Mouse (Mus musculus) MEL (cell line): ENCODE measurements at regions not wholly inside any gene's neighbourhood (a gene's known extent, or its start where the extent isn't known, plus 50 kb on each side); places are given as distances from the start of the nearest gene placed in this dataset.

Source experiments
- DNase-seq: peaks from one replicate; pipeline ENCODE4 v3.0.0; 2011; ENCODE audit warnings: low read depth, low spot score
- H3K27ac ChIP-seq: 2 replicates; pipeline ENCODE4 v1.5.1; 2012; ENCODE audit warnings: low read depth, mild to moderate bottlenecking, control low read depth, low read length, moderate library complexity; ENCODE audit not compliant: control insufficient read depth
- H3K27me3 ChIP-seq, 2 experiments: fragments of 150-350 bp in 1 of 2; sonication (generic) in 1 of 2; 2 replicates each; pipeline ENCODE4 v1.6.1; 2012; ENCODE audit warnings: low read length in 2 of 2, mild to moderate bottlenecking in 2 of 2, improper control_type of control experiment in 1 of 2, moderate library complexity in 1 of 2; ENCODE audit not compliant: insufficient read depth in 2 of 2, control insufficient read depth in 1 of 2
- H3K36me3 ChIP-seq, 2 experiments: 2 replicates each; pipeline ENCODE4 v1.6.1; 2012 to 2014; ENCODE audit warnings: low read length in 2 of 2, improper control_type of control experiment in 1 of 2, inconsistent platforms in 1 of 2, mild to moderate bottlenecking in 1 of 2; ENCODE audit not compliant: insufficient read depth in 2 of 2, control insufficient read depth in 1 of 2
- H3K4me1 ChIP-seq, 2 experiments: fragments of 150-350 bp in 1 of 2; sonication (generic) in 1 of 2; 2 replicates each; pipeline ENCODE4 v1.6.1; 2012; ENCODE audit warnings: low read length in 2 of 2, improper control_type of control experiment in 1 of 2, mild to moderate bottlenecking in 1 of 2; ENCODE audit not compliant: insufficient read depth in 2 of 2, control insufficient read depth in 1 of 2
- H3K4me3 ChIP-seq, 2 experiments: fragments of 150-350 bp in 1 of 2; sonication (generic) in 1 of 2; 2 replicates each; pipeline ENCODE4 v1.5.1; 2012; ENCODE audit warnings: low read depth in 2 of 2, low read length in 2 of 2, mild to moderate bottlenecking in 2 of 2, moderate library complexity in 2 of 2, control low read depth in 1 of 2, improper control_type of control experiment in 1 of 2; ENCODE audit not compliant: control insufficient read depth in 1 of 2, insufficient read depth in 1 of 2
- H3K79me2 ChIP-seq: 2 replicates; pipeline ENCODE4 v1.6.1; 2012; ENCODE audit warnings: mild to moderate bottlenecking, low read length, moderate library complexity; ENCODE audit not compliant: control insufficient read depth, poor library complexity, insufficient read depth
- H3K9ac ChIP-seq: 2 replicates; pipeline ENCODE4 v1.6.1; 2012; ENCODE audit warnings: low read depth, mild to moderate bottlenecking, control low read depth, low read length, moderate library complexity; ENCODE audit not compliant: control insufficient read depth, poor library complexity, severe bottlenecking
- H3K9me3 ChIP-seq: fragments of 150-350 bp; sonication (generic); replicated peaks from 2 replicates; pipeline ENCODE4 v1.6.1; 2012; ENCODE audit warnings: mild to moderate bottlenecking, low read length, improper control_type of control experiment, moderate library complexity; ENCODE audit not compliant: insufficient read depth
- BHLHE40 ChIP-seq: IDR thresholded peaks from 2 replicates; pipeline ENCODE4 v1.6.1; 2012; ENCODE audit warnings: low read depth, mild to moderate bottlenecking, inconsistent platforms, low read length, improper control_type of control experiment, borderline replicate concordance
- CHD1 ChIP-seq: IDR thresholded peaks from 2 replicates; pipeline ENCODE4 v1.6.1; 2012; ENCODE audit warnings: low read depth, mild to moderate bottlenecking, inconsistent platforms, low read length, improper control_type of control experiment
- CTCF ChIP-seq, 3 experiments: IDR thresholded peaks in 2 of 3; conservative IDR thresholded peaks in 1 of 3; 2 replicates each; pipeline ENCODE4 v1.5.1; 2011 to 2012; ENCODE audit warnings: low read length in 3 of 3, low read depth in 2 of 3, mild to moderate bottlenecking in 2 of 3, improper control_type of control experiment in 1 of 3, inconsistent platforms in 1 of 3, mixed read lengths in 1 of 3, moderate library complexity in 1 of 3; ENCODE audit not compliant: control insufficient read depth in 1 of 3, insufficient read depth in 1 of 3, poor library complexity in 1 of 3, severe bottlenecking in 1 of 3
- E2F4 ChIP-seq: IDR thresholded peaks from 2 replicates; pipeline ENCODE4 v1.6.1; 2011; ENCODE audit warnings: low read depth, low read length, improper control_type of control experiment, borderline replicate concordance
- HCFC1 ChIP-seq: IDR thresholded peaks from 2 replicates; pipeline ENCODE4 v1.6.1; 2012; ENCODE audit warnings: low read depth, mild to moderate bottlenecking, inconsistent platforms, low read length, improper control_type of control experiment, moderate library complexity
- JUND ChIP-seq: IDR thresholded peaks from 2 replicates; pipeline ENCODE4 v1.6.1; 2011; ENCODE audit warnings: low read depth, mild to moderate bottlenecking, improper control_type of control experiment, low read length
- MAFK ChIP-seq: IDR thresholded peaks from 2 replicates; pipeline ENCODE4 v1.6.1; 2011; ENCODE audit warnings: low read depth, mild to moderate bottlenecking, low read length, improper control_type of control experiment, borderline replicate concordance
- MAZ ChIP-seq: IDR thresholded peaks from 2 replicates; pipeline ENCODE4 v1.6.1; 2012; ENCODE audit warnings: low read depth, mild to moderate bottlenecking, inconsistent platforms, low read length, improper control_type of control experiment
- MYB ChIP-seq: IDR thresholded peaks from 2 replicates; pipeline ENCODE4 v1.6.1; 2011; ENCODE audit warnings: mild to moderate bottlenecking, low read depth, low read length, improper control_type of control experiment
- MYC ChIP-seq: IDR thresholded peaks from 2 replicates; pipeline ENCODE4 v1.6.1; 2011; ENCODE audit warnings: low read depth, mild to moderate bottlenecking, low read length, improper control_type of control experiment, moderate library complexity
- NELFE ChIP-seq: IDR thresholded peaks from 2 replicates; pipeline ENCODE4 v1.6.1; 2011; ENCODE audit warnings: low read depth, low read length, improper control_type of control experiment
- POLR2AphosphoS2 ChIP-seq: IDR thresholded peaks from 2 replicates; pipeline ENCODE4 v1.6.1; 2011; ENCODE audit warnings: low read length, improper control_type of control experiment
- RAD21 ChIP-seq: IDR thresholded peaks from 2 replicates; pipeline ENCODE4 v1.6.1; 2011; ENCODE audit warnings: mild to moderate bottlenecking, low read depth, low read length, improper control_type of control experiment
- SIN3A ChIP-seq: IDR thresholded peaks from 2 replicates; pipeline ENCODE4 v1.6.1; 2012; ENCODE audit warnings: low read length, improper control_type of control experiment, inconsistent platforms
- TAL1 ChIP-seq: IDR thresholded peaks from 2 replicates; pipeline ENCODE4 v1.6.1; 2012; ENCODE audit warnings: mild to moderate bottlenecking, inconsistent platforms, low read length, moderate library complexity, mixed read lengths
- TCF12 ChIP-seq: IDR thresholded peaks from 2 replicates; pipeline ENCODE4 v1.6.1; 2014; ENCODE audit warnings: low read depth, mild to moderate bottlenecking, inconsistent platforms, low read length, improper control_type of control experiment, moderate library complexity
- USF1 ChIP-seq: IDR thresholded peaks from 2 replicates; pipeline ENCODE4 v1.6.1; 2014; ENCODE audit warnings: low read depth, mild to moderate bottlenecking, inconsistent platforms, low read length, improper control_type of control experiment, moderate library complexity
- USF2 ChIP-seq, 2 experiments: IDR thresholded peaks; 2 replicates each; pipeline ENCODE4 v1.6.1; 2011 to 2012; ENCODE audit warnings: improper control_type of control experiment in 2 of 2, low read length in 2 of 2, borderline replicate concordance in 1 of 2, inconsistent platforms in 1 of 2, low read depth in 1 of 2, mild to moderate bottlenecking in 1 of 2; ENCODE audit not compliant: insufficient read depth in 1 of 2
- ZKSCAN1 ChIP-seq: IDR thresholded peaks from 2 replicates; pipeline ENCODE4 v1.6.1; 2012; ENCODE audit warnings: low read depth, mild to moderate bottlenecking, inconsistent platforms, low read length, improper control_type of control experiment, moderate library complexity
- ZMIZ1 ChIP-seq: IDR thresholded peaks from 2 replicates; pipeline ENCODE4 v1.6.1; 2012; ENCODE audit warnings: low read depth, mild to moderate bottlenecking, inconsistent platforms, low read length, improper control_type of control experiment, moderate library complexity

- Histone ChIP-seq H3K4me1 (no peaks in the 10 kb centered on the region), H3K27me3 (no peaks in the 10 kb centered on the region), H3K79me2 (no peaks in the 10 kb centered on the region), H3K4me3 (no peak overlapping the region), H3K36me3 (no peaks in the 10 kb centered on the region), H3K9ac (no peak overlapping the region), H3K9me3 (no peaks in the 10 kb centered on the region), H3K27ac (no peak overlapping the region)
- DNase-seq: no peak
- TF ChIP-seq MYB: no peak
- no peak for TF ChIP-seq NELFE
These were observed 171.9 kb upstream of the Tenm3 start for GRCm38 (mm10) chr8:49015701-49016100.

- H3K4me1 ChIP-seq: no peaks in the 10 kb centered on the region
- H3K79me2 ChIP-seq: no peaks in the 10 kb centered on the region
- no peaks in the 10 kb centered on the region for H3K9me3 ChIP-seq
- H3K27me3 ChIP-seq: no peaks in the 10 kb centered on the region
- H3K36me3 ChIP-seq: no peaks in the 10 kb centered on the region
- no peak overlapping the region for H3K9ac ChIP-seq
- H3K27ac ChIP-seq: no peak overlapping the region
- no peak overlapping the region for H3K4me3 ChIP-seq
- no peak for TF ChIP-seq CHD1
- no peak for TF ChIP-seq HCFC1
- no peak for TF ChIP-seq CTCF (IDR thresholded peaks at IDR 0.05 in 2 of 3, conservative IDR thresholded peaks at IDR 0.05 in 1 of 3; ENCODE audit: control insufficient read depth in 1 of 3, insufficient read depth in 1 of 3, low read depth in 2 of 3, low read length in 3 of 3, poor library complexity in 1 of 3, severe bottlenecking in 1 of 3)
- TF ChIP-seq JUND: no peak
- TF ChIP-seq TAL1: no peak
- no peak for TF ChIP-seq ZKSCAN1
- no peak for TF ChIP-seq BHLHE40
- DNase-seq: no peak
These were observed 171.4 kb upstream of the Tenm3 start for GRCm38 (mm10) chr8:49015200-49015599.

GRCm38 (mm10) chr8:49006236-49006965 is 162.7 kb upstream of the Tenm3 start:
- H3K9me3 ChIP-seq: no peaks in the 10 kb centered on the region
- no peak overlapping the region for H3K4me3 ChIP-seq
- no peaks in the 10 kb centered on the region for H3K27me3 ChIP-seq
- no peak for TF ChIP-seq ZKSCAN1
- TF ChIP-seq CTCF (IDR thresholded peaks at IDR 0.05 in 2 of 3, conservative IDR thresholded peaks at IDR 0.05 in 1 of 3; ENCODE audit: control insufficient read depth in 1 of 3, insufficient read depth in 1 of 3, low read depth in 2 of 3, low read length in 3 of 3, poor library complexity in 1 of 3, severe bottlenecking in 1 of 3): no peak
- TF ChIP-seq MAFK: no peak
- TF ChIP-seq CHD1: no peak
- no peak for TF ChIP-seq MYB
- no peak for TF ChIP-seq TCF12
- TF ChIP-seq USF1: no peak
- TF ChIP-seq POLR2AphosphoS2: no peak
- TF ChIP-seq RAD21: no peak
- TF ChIP-seq NELFE: no peak
- no peak for TF ChIP-seq ZMIZ1
- TF ChIP-seq USF2 (IDR thresholded peaks at IDR 0.05; ENCODE audit: borderline replicate concordance in 1 of 2, insufficient read depth in 1 of 2, low read depth in 1 of 2, low read length in 2 of 2): no peak
- TF ChIP-seq SIN3A: no peak
- TF ChIP-seq E2F4: no peak
- no peak for TF ChIP-seq MAZ
- no peak for TF ChIP-seq MYC
- TF ChIP-seq, all 39 proteins: peak for 0
- H3K27ac ChIP-seq: no peak overlapping the region
- H3K9ac ChIP-seq: no peak overlapping the region
- no peaks in the 10 kb centered on the region for H3K4me1 ChIP-seq
- H3K36me3 ChIP-seq: no peaks in the 10 kb centered on the region
- H3K79me2 ChIP-seq: no peaks in the 10 kb centered on the region
- DNase-seq: no peak
